Mouse (Mus musculus) Patski (cell line): Measurements from ENCODE around the gene Rgs12. TPM values are rescaled to one million over a fixed set of nuclear protein-coding genes. Genes with fewer than 3 reads are reported as not detected.

Experiments used
- ATAC-seq: fragments of 100-300 bp; one replicate; pipeline ENCODE4 v1.8.0; 2021
- CTCF ChIA-PET: fragments of 350-600 bp; sonication (Branson Sonifier 250); formaldehyde crosslinking; loops from one replicate; lab custom pipeline; 2022; ENCODE audit warnings: inconsistent platforms; lab: Charles Lee
- POLR2A ChIA-PET: fragments of 350-600 bp; sonication (Branson Sonifier 250); formaldehyde crosslinking; loops from one replicate; lab custom pipeline; 2022; ENCODE audit warnings: antibody characterized with exemption, inconsistent platforms; lab: Charles Lee
- DNase-seq: peaks from one replicate; pipeline ENCODE4 v3.0.0-alpha.2; 2011; ENCODE audit warnings: low read depth, low spot score
- H3K27me3 ChIP-seq: fragments of 371-371 bp; one replicate; pipeline ENCODE4 v1.5.1; 2021
- CTCF ChIP-seq: fragments of 100-300 bp; IDR thresholded peaks from one replicate; pipeline ENCODE4 v1.5.1; 2021
- in situ Hi-C: fragments of 300-500 bp; cut with MboI; formaldehyde crosslinking; loops from 3 replicates; pipeline ENCODE4 v1.11.1; 2018; ENCODE audit warnings: low pct_unique_long_range_greater_than_20kb, mixed read lengths
- polyA plus RNA-seq: library from polyadenylated mRNA; unstranded; gene quantifications from one replicate; pipeline ENCODE4 v1.2.3, GENCODE M21; 2021

Gene Rgs12
- polyA plus RNA-seq, 1 experiment from 2014 or later: 19.4 TPM

- CTCF ChIA-PET: interaction anchor here (0.9 to 2.9 kb wide), 8 partner anchors 10 to 125 kb away, joined by 3 to 16 read pairs (median 4); no protein-coding TSS in a partner anchor
- POLR2A ChIA-PET: interaction anchor here (0.6 to 1.5 kb wide), 3 partner anchors 51 to 55 kb away, joined by 3 to 4 read pairs (median 3); no protein-coding TSS in a partner anchor
- in situ Hi-C loops: loop anchor here (5.0 to 10.0 kb wide), 2 partner anchors 124 to 377 kb away; partner anchors contain the start of genes Grk4 and Nop14
- no peak for TF ChIP-seq CTCF
- peak; percentile 34 for DNase-seq
- peak; percentile 49 for ATAC-seq
- H3K27me3 ChIP-seq: no peaks in the 10 kb centered on the region
Observed at GRCm38 (mm10) chr5:35041268-35041829, 92.1 kb downstream of the Rgs12 start, which contains the start of gene Hgfac. TSS of gene Hgfac (plus strand) at chr5:35041509.

- no peak for DNase-seq
- in situ Hi-C loops: loop anchor here (5.0 to 10.0 kb wide), 2 partner anchors 125 to 378 kb away; partner anchors contain the start of genes Grk4 and Nop14
- ChIA-PET CTCF (interaction anchor here (1.0 to 2.9 kb wide), 6 partner anchors 9 to 127 kb away, joined by 3 to 16 read pairs (median 6); no protein-coding TSS in a partner anchor), POLR2A (interaction anchor here (1.5 kb wide), 1 partner anchor 56 kb away, joined by 3 read pairs; no protein-coding TSS in a partner anchor)
- no peak for ATAC-seq
- no peak for TF ChIP-seq CTCF
- no peaks in the 10 kb centered on the region for H3K27me3 ChIP-seq
Observed at GRCm38 (mm10) chr5:35042431-35043109, 93.3 kb downstream of the Rgs12 start.

GRCm38 (mm10) chr5:35043110-35043451 lies 93.8 kb downstream of the Rgs12 start:
- ATAC-seq (peak; percentile 40), DNase-seq (peak; percentile 41)
- ChIA-PET CTCF (interaction anchor here (0.6 to 2.9 kb wide), 3 partner anchors 29 to 111 kb away, joined by 3 to 16 read pairs (median 3); no protein-coding TSS in a partner anchor), POLR2A (no interaction called here)
- no peak for TF ChIP-seq CTCF
- in situ Hi-C loops: loop anchor here (5.0 to 10.0 kb wide), 2 partner anchors 126 to 378 kb away; partner anchors contain the start of genes Grk4 and Nop14
- no peaks in the 10 kb centered on the region for H3K27me3 ChIP-seq

- no peak for ATAC-seq
- in situ Hi-C loops: loop anchor here (5.0 kb wide), 2 partner anchors 42 to 297 kb away; no protein-coding TSS in a partner anchor
- DNase-seq: no peak
- POLR2A ChIA-PET: no interaction called here
- no peaks in the 10 kb centered on the region for H3K27me3 ChIP-seq
- no peak for TF ChIP-seq CTCF
- CTCF ChIA-PET: interaction anchor here (0.6 to 2.0 kb wide), 2 partner anchors 39 to 1402 kb away, joined by 3 to 6 read pairs; no protein-coding TSS in a partner anchor
Observed at GRCm38 (mm10) chr5:35050541-35050940, 101.3 kb downstream of the Rgs12 start.

- in situ Hi-C loops: loop anchor here (5.0 kb wide), 2 partner anchors 38 to 293 kb away; no protein-coding TSS in a partner anchor
Observed at GRCm38 (mm10) chr5:35054628-35055027, 105.4 kb downstream of the Rgs12 start.

GRCm38 (mm10) chr5:35055076-35055475 lies 105.8 kb downstream of the Rgs12 start:
- in situ Hi-C loops: no loop called here
- DNase-seq (no peak), ATAC-seq (no peak)
- ChIA-PET POLR2A (no interaction called here), CTCF (no interaction called here)
- no peaks in the 10 kb centered on the region for H3K27me3 ChIP-seq
- TF ChIP-seq CTCF: no peak

More at GRCm38 (mm10) chr5:35054628-35055027, 105.4 kb downstream of the Rgs12 start:
- H3K27me3 ChIP-seq: no peaks in the 10 kb centered on the region
- ChIA-PET CTCF (no interaction called here), POLR2A (no interaction called here)
- TF ChIP-seq CTCF: no peak
- ATAC-seq (no peak), DNase-seq (no peak)

GRCm38 (mm10) chr5:35056604-35057432 lies 107.6 kb downstream of the Rgs12 start, which contains the start of gene Dok7:
TSS of gene Dok7 (plus strand) at chr5:35056766.
- CTCF ChIA-PET: interaction anchor here (1.2 kb wide), 1 partner anchor 16 kb away, joined by 3 read pairs; no protein-coding TSS in a partner anchor
- POLR2A ChIA-PET: no interaction called here
- no peak for TF ChIP-seq CTCF
- no peaks in the 10 kb centered on the region for H3K27me3 ChIP-seq
- ATAC-seq (peak; percentile 48), DNase-seq (no peak)
- in situ Hi-C loops: no loop called here

GRCm38 (mm10) chr5:35057582-35057981 lies 108.3 kb downstream of the Rgs12 start:
- ATAC-seq (no peak), DNase-seq (no peak)
- ChIA-PET CTCF (interaction anchor here (1.8 kb wide), 1 partner anchor 32 kb away, joined by 6 read pairs; no protein-coding TSS in a partner anchor), POLR2A (no interaction called here)
- no peaks in the 10 kb centered on the region for H3K27me3 ChIP-seq
- in situ Hi-C loops: no loop called here
- no peak for TF ChIP-seq CTCF

GRCm38 (mm10) chr5:35058216-35058615 lies 109.0 kb downstream of the Rgs12 start:
- no peak for DNase-seq
- ChIA-PET CTCF (interaction anchor here (1.2 to 1.8 kb wide), 3 partner anchors 15 to 42 kb away, joined by 3 to 6 read pairs (median 5); no protein-coding TSS in a partner anchor), POLR2A (interaction anchor here (0.6 to 0.7 kb wide), 2 partner anchors 56 to 110 kb away, joined by 3 read pairs; no protein-coding TSS in a partner anchor)
- in situ Hi-C loops: no loop called here
- ATAC-seq: no peak
- H3K27me3 ChIP-seq: no peaks in the 10 kb centered on the region
- TF ChIP-seq CTCF: no peak
